Mouse (Mus musculus): ENCODE data around the gene Dnm3. TPM values are rescaled to one million over a fixed set of nuclear protein-coding genes. Genes with fewer than 3 reads are reported as not detected.

Gene Dnm3
- total and polyA plus RNA-seq, 3 experiments = not detected

GRCm38 (mm10) chr1:162043216-162043615 is 434.6 kb downstream of the Dnm3 start:
- no peaks in the 10 kb centered on the region for H3K9me3 ChIP-seq (replicated peaks; ENCODE audit: insufficient read depth, low read length)
- peaks cover 0 to 4% of the 10 kb centered on the region in 2 experiments; a peak in 2 of 4 replicates for H3K36me3 ChIP-seq (ENCODE audit: control insufficient read depth in 1 of 2, insufficient read depth in 2 of 2, low read length in 2 of 2)
- no peak overlapping the region for H3K9ac ChIP-seq (ENCODE audit: control insufficient read depth, low read depth, low read length, poor library complexity, severe bottlenecking)
- no peak overlapping the region for H3K27ac ChIP-seq (ENCODE audit: control insufficient read depth, low read depth, low read length)
- TF ChIP-seq POLR2AphosphoS2 (IDR thresholded peaks at IDR 0.05; ENCODE audit: low read length) (no peak), NELFE (IDR thresholded peaks at IDR 0.05; ENCODE audit: low read depth, low read length) (no peak), CTCF (IDR thresholded peaks at IDR 0.05 in 2 of 3, conservative IDR thresholded peaks at IDR 0.05 in 1 of 3; ENCODE audit: control insufficient read depth in 1 of 3, insufficient read depth in 1 of 3, low read depth in 2 of 3, low read length in 3 of 3, poor library complexity in 1 of 3, severe bottlenecking in 1 of 3) (no peak), CHD1 (IDR thresholded peaks at IDR 0.05; ENCODE audit: low read depth, low read length) (no peak), MYC (IDR thresholded peaks at IDR 0.05; ENCODE audit: low read depth, low read length) (no peak), USF1 (IDR thresholded peaks at IDR 0.05; ENCODE audit: low read depth, low read length) (no peak), SIN3A (IDR thresholded peaks at IDR 0.05; ENCODE audit: low read length) (no peak), POLR2AphosphoS5 (IDR thresholded peaks at IDR 0.05; ENCODE audit: borderline replicate concordance, low read depth, low read length) (no peak), JUND (IDR thresholded peaks at IDR 0.05; ENCODE audit: low read depth, low read length) (no peak), SMC3 (IDR thresholded peaks at IDR 0.05; ENCODE audit: low read depth, low read length) (no peak), MAFK (IDR thresholded peaks at IDR 0.05; ENCODE audit: borderline replicate concordance, low read depth, low read length) (no peak)
- DNase-seq (ENCODE audit: low read depth, low spot score) = no peak
- no peak overlapping the region for H3K4me3 ChIP-seq (ENCODE audit: control insufficient read depth in 1 of 2, insufficient read depth in 1 of 2, low read depth in 2 of 2, low read length in 2 of 2)
- no peaks in the 10 kb centered on the region for H3K79me2 ChIP-seq (ENCODE audit: control insufficient read depth, insufficient read depth, low read length, poor library complexity)
- H3K4me1 ChIP-seq (ENCODE audit: control insufficient read depth in 1 of 2, insufficient read depth in 2 of 2, low read length in 2 of 2) = 0 out of 4 replicates have a peak, but pooled peaks cover 0 to 4% of the 10 kb centered on the region in 2 experiments
- peaks cover 2% of the 10 kb centered on the region in 2 experiments; a peak in 2 of 4 replicates for H3K27me3 ChIP-seq (ENCODE audit: control insufficient read depth in 1 of 2, insufficient read depth in 2 of 2, low read length in 2 of 2)

GRCm38 (mm10) chr1:162042384-162042783 is 435.4 kb downstream of the Dnm3 start:
- H3K9ac ChIP-seq (ENCODE audit: control insufficient read depth, low read depth, low read length, poor library complexity, severe bottlenecking) = no peak overlapping the region
- peaks cover 0 to 4% of the 10 kb centered on the region in 2 experiments; a peak in 2 of 4 replicates for H3K36me3 ChIP-seq (ENCODE audit: control insufficient read depth in 1 of 2, insufficient read depth in 2 of 2, low read length in 2 of 2)
- no peak overlapping the region for H3K27ac ChIP-seq (ENCODE audit: control insufficient read depth, low read depth, low read length)
- TF ChIP-seq ELF1 (IDR thresholded peaks at IDR 0.05; ENCODE audit: low read depth, low read length) (no peak), RAD21 (IDR thresholded peaks at IDR 0.05; ENCODE audit: low read depth, low read length) (no peak), MEF2A (IDR thresholded peaks at IDR 0.05; ENCODE audit: extremely low read depth, insufficient replicate concordance, low read depth, low read length, poor library complexity, severe bottlenecking) (no peak), CTCF (IDR thresholded peaks at IDR 0.05 in 2 of 3, conservative IDR thresholded peaks at IDR 0.05 in 1 of 3; ENCODE audit: control insufficient read depth in 1 of 3, insufficient read depth in 1 of 3, low read depth in 2 of 3, low read length in 3 of 3, poor library complexity in 1 of 3, severe bottlenecking in 1 of 3) (no peak), POLR2AphosphoS5 (IDR thresholded peaks at IDR 0.05; ENCODE audit: borderline replicate concordance, low read depth, low read length) (no peak), TAL1 (IDR thresholded peaks at IDR 0.05; ENCODE audit: low read length) (no peak)
- no peak overlapping the region for H3K4me3 ChIP-seq (ENCODE audit: control insufficient read depth in 1 of 2, insufficient read depth in 1 of 2, low read depth in 2 of 2, low read length in 2 of 2)
- no peak for DNase-seq (ENCODE audit: low read depth, low spot score)
- H3K9me3 ChIP-seq (replicated peaks; ENCODE audit: insufficient read depth, low read length) = no peaks in the 10 kb centered on the region
- H3K79me2 ChIP-seq (ENCODE audit: control insufficient read depth, insufficient read depth, low read length, poor library complexity) = no peaks in the 10 kb centered on the region
- H3K27me3 ChIP-seq (ENCODE audit: control insufficient read depth in 1 of 2, insufficient read depth in 2 of 2, low read length in 2 of 2) = peaks cover 2% of the 10 kb centered on the region in 2 experiments; a peak in 3 of 4 replicates
- H3K4me1 ChIP-seq (ENCODE audit: control insufficient read depth in 1 of 2, insufficient read depth in 2 of 2, low read length in 2 of 2) = 0 out of 4 replicates have a peak, but pooled peaks cover 0 to 4% of the 10 kb centered on the region in 2 experiments
